Mouse (Mus musculus): ENCODE data around the gene Slc37a1. TPM values are rescaled to one million over a fixed set of nuclear protein-coding genes. Genes with fewer than 3 reads are reported as not detected.
"Not testable (repeated sequence)": the region's sequence is repeated elsewhere in the genome, so short reads cannot be mapped to it uniquely, and the experiment has no call there.

The Slc37a1 gene
- polyA plus RNA-seq, 1 experiment from 2014 or later: 14.7 TPM

- Histone ChIP-seq H3K4me3 (ENCODE audit: low read depth, low read length) (no peak overlapping the region), H3K36me3 (ENCODE audit: control insufficient read depth, insufficient read depth, low read length) (no peaks in the 10 kb centered on the region), H3K9me3 (ENCODE audit: control insufficient read depth, low read length) (no peaks in the 10 kb centered on the region), H3K27me3 (ENCODE audit: control insufficient read depth, insufficient read depth, low read length) (no peaks in the 10 kb centered on the region), H3K9ac (ENCODE audit: low read length) (no peak overlapping the region), H3K4me1 (replicated peaks; ENCODE audit: control insufficient read depth, insufficient read depth) (no peaks in the 10 kb centered on the region), H3K4me2 (replicated peaks; ENCODE audit: low read depth) (no peak overlapping the region), H3K27ac (replicated peaks) (no peak overlapping the region)
- DNase-seq (ENCODE audit: low spot score) (no peak), ATAC-seq (ENCODE audit: low FRiP score, low TSS enrichment) (no peak)
- 86% methylated on average over 2 of the region's 2 CpGs for WGBS
- TF ChIP-seq EP300 (optimal IDR thresholded peaks at IDR 0.05) (no peak), CTCF (IDR thresholded peaks at IDR 0.05; ENCODE audit: low read depth) (no peak)
Measured at GRCm38 (mm10) chr17:31269761-31270160, 16.8 kb upstream of the Slc37a1 start.

- Histone ChIP-seq H3K9ac (ENCODE audit: low read length) (no peak overlapping the region), H3K4me3 (ENCODE audit: low read depth, low read length) (no peak overlapping the region), H3K4me2 (replicated peaks; ENCODE audit: low read depth) (no peak overlapping the region), H3K9me3 (ENCODE audit: control insufficient read depth, low read length) (no peaks in the 10 kb centered on the region), H3K27me3 (ENCODE audit: control insufficient read depth, insufficient read depth, low read length) (no peaks in the 10 kb centered on the region), H3K36me3 (ENCODE audit: control insufficient read depth, insufficient read depth, low read length) (no peaks in the 10 kb centered on the region), H3K27ac (replicated peaks) (no peak overlapping the region), H3K4me1 (replicated peaks; ENCODE audit: control insufficient read depth, insufficient read depth) (no peaks in the 10 kb centered on the region)
- DNase-seq (ENCODE audit: low spot score) (no peak), ATAC-seq (ENCODE audit: low FRiP score, low TSS enrichment) (no peak)
- TF ChIP-seq EP300 (optimal IDR thresholded peaks at IDR 0.05): no peak
- no peak for TF ChIP-seq CTCF (IDR thresholded peaks at IDR 0.05; ENCODE audit: low read depth)
- WGBS: 63% methylated on average over 4 of the region's 4 CpGs
Measured at GRCm38 (mm10) chr17:31270246-31270645, 16.3 kb upstream of the Slc37a1 start.

- H3K27ac ChIP-seq (replicated peaks); H3K9ac ChIP-seq (ENCODE audit: low read length); H3K9me3 ChIP-seq (ENCODE audit: control insufficient read depth, low read length); H3K4me1 ChIP-seq (replicated peaks; ENCODE audit: control insufficient read depth, insufficient read depth); H3K27me3 ChIP-seq (ENCODE audit: control insufficient read depth, insufficient read depth, low read length); H3K36me3 ChIP-seq (ENCODE audit: control insufficient read depth, insufficient read depth, low read length); DNase-seq (ENCODE audit: low spot score); H3K4me3 ChIP-seq (ENCODE audit: low read depth, low read length); H3K4me2 ChIP-seq (replicated peaks; ENCODE audit: low read depth); ATAC-seq (ENCODE audit: low FRiP score, low TSS enrichment): not testable (repeated sequence)
- 70% methylated on average over 8 of the region's 8 CpGs for WGBS
Measured at GRCm38 (mm10) chr17:31270736-31271135, 15.9 kb upstream of the Slc37a1 start.

GRCm38 (mm10) chr17:31271136-31271851 lies 15.3 kb upstream of the Slc37a1 start:
- H3K27me3 ChIP-seq (ENCODE audit: control insufficient read depth, insufficient read depth, low read length): no peaks in the 10 kb centered on the region
- no peaks in the 10 kb centered on the region for H3K9me3 ChIP-seq (ENCODE audit: control insufficient read depth, low read length)
- DNase-seq (ENCODE audit: low spot score) (no peak), ATAC-seq (ENCODE audit: low FRiP score, low TSS enrichment) (no peak)
- no peak overlapping the region for H3K4me2 ChIP-seq (replicated peaks; ENCODE audit: low read depth)
- no peaks in the 10 kb centered on the region for H3K4me1 ChIP-seq (replicated peaks; ENCODE audit: control insufficient read depth, insufficient read depth)
- no peak overlapping the region for H3K9ac ChIP-seq (ENCODE audit: low read length)
- no peak overlapping the region for H3K27ac ChIP-seq (replicated peaks)
- peak; percentile 37 for TF ChIP-seq CTCF (IDR thresholded peaks at IDR 0.05; ENCODE audit: low read depth)
- no peak for TF ChIP-seq EP300 (optimal IDR thresholded peaks at IDR 0.05)
- WGBS: 40% methylated on average over 2 of the region's 7 CpGs
- H3K36me3 ChIP-seq (ENCODE audit: control insufficient read depth, insufficient read depth, low read length): no peaks in the 10 kb centered on the region
- no peak overlapping the region for H3K4me3 ChIP-seq (ENCODE audit: low read depth, low read length)

GRCm38 (mm10) chr17:31272416-31273165 lies 14.0 kb upstream of the Slc37a1 start:
- Histone ChIP-seq H3K27ac (replicated peaks) (no peak overlapping the region), H3K9ac (ENCODE audit: low read length) (no peak overlapping the region), H3K4me2 (replicated peaks; ENCODE audit: low read depth) (no peak overlapping the region), H3K4me1 (replicated peaks; ENCODE audit: control insufficient read depth, insufficient read depth) (0 out of 2 replicates have a peak, but pooled peaks cover 2% of the 10 kb centered on the region), H3K27me3 (ENCODE audit: control insufficient read depth, insufficient read depth, low read length) (no peaks in the 10 kb centered on the region), H3K4me3 (ENCODE audit: low read depth, low read length) (no peak overlapping the region), H3K36me3 (ENCODE audit: control insufficient read depth, insufficient read depth, low read length) (no peaks in the 10 kb centered on the region), H3K9me3 (ENCODE audit: control insufficient read depth, low read length) (no peaks in the 10 kb centered on the region)
- 79% methylated on average over 9 of the region's 9 CpGs for WGBS
- TF ChIP-seq CTCF (IDR thresholded peaks at IDR 0.05; ENCODE audit: low read depth): no peak
- TF ChIP-seq EP300 (optimal IDR thresholded peaks at IDR 0.05): no peak
- DNase-seq (ENCODE audit: low spot score) (no peak), ATAC-seq (ENCODE audit: low FRiP score, low TSS enrichment) (no peak)

GRCm38 (mm10) chr17:31273631-31274030 lies 13.0 kb upstream of the Slc37a1 start:
- Histone ChIP-seq H3K4me1 (replicated peaks; ENCODE audit: control insufficient read depth, insufficient read depth) (0 out of 2 replicates have a peak, but pooled peaks cover 2% of the 10 kb centered on the region), H3K4me3 (ENCODE audit: low read depth, low read length) (no peak overlapping the region), H3K4me2 (replicated peaks; ENCODE audit: low read depth) (no peak overlapping the region), H3K36me3 (ENCODE audit: control insufficient read depth, insufficient read depth, low read length) (no peaks in the 10 kb centered on the region), H3K9me3 (ENCODE audit: control insufficient read depth, low read length) (no peaks in the 10 kb centered on the region), H3K27ac (replicated peaks) (no peak overlapping the region), H3K27me3 (ENCODE audit: control insufficient read depth, insufficient read depth, low read length) (no peaks in the 10 kb centered on the region), H3K9ac (ENCODE audit: low read length) (no peak overlapping the region)
- DNase-seq (ENCODE audit: low spot score) (no peak), ATAC-seq (ENCODE audit: low FRiP score, low TSS enrichment) (no peak)
- TF ChIP-seq CTCF (IDR thresholded peaks at IDR 0.05; ENCODE audit: low read depth): no peak
- TF ChIP-seq EP300 (optimal IDR thresholded peaks at IDR 0.05): no peak
- 91% methylated on average over 8 of the region's 8 CpGs for WGBS

All from stomach, postnatal 0 days (tissue).